Mouse (Mus musculus) E14TG2a.4 (cell line): ENCODE measurements around the gene Ribc2.

Source experiments
- H3K27me3 ChIP-seq: 2 replicates; pipeline ENCODE4 v1.6.1; 2014; ENCODE audit warnings: low read length, control low read depth; ENCODE audit not compliant: insufficient read depth
- H3K36me3 ChIP-seq: 2 replicates; pipeline ENCODE4 v1.6.1; 2014; ENCODE audit warnings: low read length, control low read depth; ENCODE audit not compliant: insufficient read depth
- H3K4me1 ChIP-seq: replicated peaks from 2 replicates; pipeline ENCODE4 v1.6.1; 2014; ENCODE audit warnings: low read depth, low read length, control low read depth
- H3K4me3 ChIP-seq: replicated peaks from 2 replicates; pipeline ENCODE4 v1.5.1; 2014; ENCODE audit warnings: mild to moderate bottlenecking, low read length
- H3K9me3 ChIP-seq: 2 replicates; pipeline ENCODE4 v1.6.1; 2014; ENCODE audit warnings: low read length, control low read depth
- CTCF ChIP-seq: conservative IDR thresholded peaks from 2 replicates; pipeline ENCODE4 v1.5.1; 2014; ENCODE audit warnings: low read length
- NANOG ChIP-seq: IDR thresholded peaks from 2 replicates; pipeline ENCODE4 v1.6.1; 2014; ENCODE audit warnings: borderline replicate concordance, low read length, mixed read lengths
- POU5F1 ChIP-seq: IDR thresholded peaks from 2 replicates; pipeline ENCODE4 v1.6.1; 2014; ENCODE audit warnings: low read length, borderline replicate concordance

The Ribc2 gene

DNA sequence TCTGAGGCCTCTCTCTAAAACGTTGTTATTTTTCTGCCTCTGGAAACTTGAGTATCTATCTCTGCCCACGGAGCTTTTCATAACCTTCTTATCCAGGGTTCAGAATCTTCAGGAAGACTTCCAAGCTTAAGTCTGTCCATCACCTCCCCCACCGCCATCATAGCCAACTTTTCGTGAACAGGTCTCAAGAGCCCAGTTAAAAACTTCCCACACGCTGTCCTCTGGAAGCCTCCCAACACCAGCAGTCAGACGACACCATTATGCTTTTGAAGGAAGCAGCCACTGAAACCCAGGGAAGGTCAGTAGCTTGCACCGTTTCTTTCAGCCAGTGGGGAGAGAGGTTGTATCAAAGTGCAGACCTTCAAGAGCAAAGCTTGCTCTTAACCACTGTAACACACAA is 55.0 kb downstream of the Ribc2 start:
- TF ChIP-seq CTCF: no peak

DNA sequence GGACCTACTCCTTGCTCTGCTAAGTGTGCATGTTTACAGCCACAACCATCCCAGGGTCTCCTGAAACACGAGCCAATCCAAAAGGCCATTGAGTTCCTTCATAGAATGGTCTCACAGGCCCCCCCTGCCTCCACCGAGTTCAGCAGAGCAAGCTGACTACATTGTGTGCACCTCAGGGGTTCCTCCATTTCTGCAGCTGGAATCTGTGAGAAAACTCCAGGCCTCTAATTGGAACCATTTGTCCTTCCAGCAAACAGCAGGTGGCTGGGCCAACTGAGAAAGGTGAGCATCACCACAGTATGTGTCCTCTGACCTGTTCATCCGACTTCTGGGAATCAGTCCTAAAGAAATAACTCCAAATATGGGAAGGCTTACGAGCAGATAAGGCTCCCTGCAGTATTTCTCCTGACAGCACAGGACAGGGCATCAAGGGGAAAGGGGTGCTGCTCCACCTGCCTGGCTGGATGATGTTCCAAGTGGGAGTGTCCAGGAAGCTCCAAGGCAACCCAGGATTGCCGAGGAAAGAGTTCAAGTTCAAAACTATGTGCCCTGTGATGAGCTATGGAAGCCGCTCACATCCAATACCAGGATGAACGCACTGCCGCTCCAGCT is 56.4 kb downstream of the Ribc2 start:
- Histone ChIP-seq H3K27me3 (peaks cover 20% of the 10 kb centered on the region), H3K36me3 (no peaks in the 10 kb centered on the region), H3K4me3 (no peak overlapping the region), H3K9me3 (no peaks in the 10 kb centered on the region), H3K4me1 (no peaks in the 10 kb centered on the region)
- TF ChIP-seq NANOG (no peak), CTCF (no peak), POU5F1 (no peak)

More for the DNA sequence above, 55.0 kb downstream of the Ribc2 start:
- H3K27me3 ChIP-seq: peaks cover 23% of the 10 kb centered on the region
- H3K9me3 ChIP-seq: no peaks in the 10 kb centered on the region
- no peaks in the 10 kb centered on the region for H3K36me3 ChIP-seq
- no peak overlapping the region for H3K4me3 ChIP-seq
- no peaks in the 10 kb centered on the region for H3K4me1 ChIP-seq
